Mouse (Mus musculus) left cerebral cortex, postnatal 36 days (tissue): ENCODE data around the gene Rab3gap1. TPM values are rescaled to one million over a fixed set of nuclear protein-coding genes. Genes with fewer than 3 reads are reported as not detected.

ENCODE experiments used
- DNase-seq, 2 experiments: peaks; one replicate each; pipeline ENCODE4 v3.0.0; 2021 to 2022; ENCODE audit warnings: low spot score in 2 of 2, mixed read lengths in 1 of 2
- intact Hi-C: fragments of 180-260 bp; cut with DNase I; formaldehyde crosslinking; loops from one replicate; pipeline ENCODE4 v1.15.1; 2025
- total RNA-seq, 2 experiments: library from RNA; stranded (reverse); gene quantifications; 2 replicates each; pipeline ENCODE4 v1.2.3; 2021

The Rab3gap1 gene
- 10 to 100 TPM; 72.2 to 78.2 TPM for total RNA-seq

DNA sequence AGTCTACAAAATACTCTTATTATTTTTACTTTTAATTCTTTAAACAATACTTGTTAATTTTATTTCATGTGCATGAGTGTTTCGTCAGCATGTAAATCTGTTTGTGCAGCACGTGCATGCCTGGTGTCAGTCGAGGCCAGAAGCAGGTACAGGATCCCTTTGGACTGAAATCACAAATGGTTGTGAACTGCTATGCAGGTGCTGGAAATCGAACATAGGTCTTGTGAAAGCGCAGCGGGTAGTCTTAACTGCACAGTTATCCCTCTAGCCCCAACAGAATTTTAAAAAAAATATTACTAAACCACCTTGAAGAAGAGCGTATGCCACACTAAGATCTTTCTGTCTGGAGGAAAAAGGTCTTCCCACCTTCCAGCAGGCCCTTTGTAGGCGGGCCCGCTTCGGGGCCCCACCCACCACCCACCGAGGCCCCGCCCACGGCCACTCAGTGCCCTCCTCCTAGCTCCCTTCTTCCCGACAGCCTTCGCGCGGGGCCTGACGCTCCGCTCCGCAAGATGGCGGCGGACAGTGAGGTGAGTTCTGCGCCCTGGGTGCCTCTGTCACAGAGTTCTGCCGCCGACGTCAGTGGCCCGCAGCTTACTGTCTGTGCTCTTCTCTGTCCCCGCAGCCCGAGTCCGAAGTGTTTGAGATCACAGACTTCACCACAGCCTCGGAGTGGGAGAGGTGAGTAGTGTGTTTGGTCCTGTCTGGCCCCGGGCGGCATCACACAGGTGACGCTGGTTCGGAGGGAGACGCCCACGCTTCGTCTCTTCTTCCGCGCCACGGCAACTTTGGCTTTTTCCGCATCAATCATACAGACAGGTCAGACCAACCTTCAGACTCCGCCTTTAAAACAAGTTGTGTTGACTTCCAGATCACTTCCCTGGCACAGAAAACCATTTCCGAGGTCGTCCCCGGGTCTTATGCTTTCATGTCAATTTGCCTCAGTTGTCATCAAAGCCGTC is at the start of gene Rab3gap1:
TSS of gene Rab3gap1 (plus strand) at position 474 of the 962 bp plus-strand sequence.
- peak; percentile 89 to 90 for DNase-seq
- intact Hi-C loops, result loop anchor here (10.0 kb wide), 1 partner anchor 94 kb away; the partner anchor contains the start of gene Ccnt2

DNA sequence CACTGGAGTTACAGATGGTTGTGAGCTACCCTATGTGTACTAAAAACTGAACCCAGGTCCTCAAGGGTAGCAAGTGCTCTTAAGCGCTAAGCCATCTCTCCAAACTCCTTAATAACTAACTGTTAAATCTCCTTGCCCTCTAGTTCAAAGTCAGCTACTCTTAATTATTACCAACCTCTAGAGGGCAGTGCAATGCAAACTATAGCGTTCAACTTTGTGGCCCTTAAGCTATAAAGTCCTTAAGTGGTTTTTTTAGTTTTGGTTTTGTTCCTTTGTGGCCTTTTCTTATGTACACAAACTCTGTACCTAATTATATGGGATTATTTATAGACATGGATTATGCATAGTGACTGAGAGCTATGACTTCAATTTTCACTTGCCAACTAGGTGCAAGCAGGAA is 41.2 kb upstream of the Rab3gap1 start:
- DNase-seq, result no peak
- intact Hi-C loops, result loop anchor here (5.0 kb wide), 3 partner anchors 80 to 315 kb away; no protein-coding TSS in a partner anchor

DNA sequence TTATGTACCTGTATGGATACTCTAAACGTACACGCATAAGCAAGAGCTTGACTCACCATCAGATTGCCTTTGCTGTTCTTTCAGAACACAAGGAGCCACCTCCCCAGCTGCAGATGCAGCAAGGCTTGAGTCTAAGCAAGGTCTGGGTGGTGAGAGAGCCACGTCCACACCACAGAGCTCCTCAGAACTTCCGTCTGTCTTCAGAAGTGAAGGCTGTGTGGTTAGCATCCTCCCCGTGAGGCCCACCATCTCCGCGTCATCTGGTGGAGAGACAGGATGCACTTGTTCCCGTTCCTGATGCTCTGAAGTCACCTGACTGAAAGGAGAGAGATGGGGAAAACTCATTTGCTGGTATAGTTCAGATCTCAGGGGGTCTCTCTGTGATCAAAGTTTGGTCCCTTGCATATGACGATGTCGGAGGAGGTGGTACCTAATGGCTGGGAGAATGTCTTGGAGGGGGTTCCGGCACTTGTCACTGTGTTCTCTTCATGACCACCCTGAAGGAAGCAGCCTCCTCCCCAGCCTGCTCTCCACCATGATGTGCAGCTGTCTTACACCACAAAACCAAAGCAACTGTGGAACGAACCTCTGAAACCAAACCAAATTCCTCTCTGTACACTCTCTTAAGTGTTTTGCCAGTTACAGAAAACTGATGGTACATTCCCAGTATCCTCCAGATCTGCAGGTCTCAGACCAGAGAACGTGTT is 38.2 kb upstream of the Rab3gap1 start:
- DNase-seq, result no peak
- intact Hi-C loops, result no loop called here

DNA sequence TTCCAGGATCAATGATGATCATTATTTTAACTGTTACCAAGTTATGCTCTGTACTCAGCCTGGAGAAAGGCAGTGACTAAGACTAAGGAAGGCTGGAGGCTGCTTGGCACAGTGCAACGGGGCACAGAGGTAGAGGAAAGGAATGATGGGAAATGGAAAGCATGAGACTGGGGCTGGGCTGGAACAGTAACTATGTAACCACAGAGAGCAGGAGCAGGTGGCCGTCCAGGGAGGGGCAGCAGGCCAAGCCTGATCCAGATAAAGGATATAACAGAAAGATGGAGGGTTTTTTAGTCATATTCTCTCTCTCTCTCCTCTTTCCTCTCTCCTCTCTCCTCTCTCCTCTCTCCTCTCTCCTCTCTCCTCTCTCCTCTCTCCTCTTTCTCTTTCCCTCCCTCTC is 34.9 kb upstream of the Rab3gap1 start:
- intact Hi-C loops, result no loop called here
- no peak for DNase-seq

DNA sequence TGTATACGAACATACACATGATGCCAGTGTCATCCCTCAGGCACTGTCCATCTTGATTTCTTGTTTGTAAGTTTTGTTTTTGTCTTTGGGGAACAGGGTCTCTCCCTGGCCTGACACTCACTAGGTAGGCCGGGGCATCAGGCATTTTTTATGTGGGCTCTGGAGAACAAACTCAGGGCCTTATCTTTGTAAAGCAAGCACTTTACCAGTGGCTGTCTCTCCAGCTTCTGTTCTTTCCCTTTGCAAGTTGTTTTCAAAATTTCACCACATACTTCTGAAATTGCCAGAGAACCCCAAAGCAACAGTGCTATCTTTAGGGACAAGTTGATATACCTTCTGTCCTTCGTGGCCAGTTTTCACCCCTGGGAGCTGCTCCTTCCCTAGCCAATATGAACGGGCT is 34.4 kb upstream of the Rab3gap1 start:
- intact Hi-C loops, result no loop called here
- no peak for DNase-seq

DNA sequence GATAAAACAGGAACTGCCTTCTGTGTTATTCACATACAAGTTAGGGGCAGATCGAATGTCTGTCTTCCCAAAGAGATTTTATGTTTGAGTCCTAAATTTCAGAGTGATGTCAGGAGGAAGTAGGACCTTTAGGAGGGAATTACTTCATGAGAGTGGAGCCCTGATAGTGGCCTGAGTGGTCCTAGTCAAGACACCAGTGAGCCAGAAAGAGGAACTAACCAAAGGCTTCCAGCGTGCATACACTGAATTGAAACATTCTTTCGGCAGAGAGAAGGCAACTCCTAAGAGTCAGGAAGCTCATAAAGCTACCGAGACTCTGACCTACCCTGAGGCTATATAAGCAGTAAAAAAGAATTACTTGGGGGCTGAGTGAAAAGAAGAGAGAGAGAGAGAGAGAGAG is 32.0 kb upstream of the Rab3gap1 start:
- intact Hi-C loops, result no loop called here

DNA sequence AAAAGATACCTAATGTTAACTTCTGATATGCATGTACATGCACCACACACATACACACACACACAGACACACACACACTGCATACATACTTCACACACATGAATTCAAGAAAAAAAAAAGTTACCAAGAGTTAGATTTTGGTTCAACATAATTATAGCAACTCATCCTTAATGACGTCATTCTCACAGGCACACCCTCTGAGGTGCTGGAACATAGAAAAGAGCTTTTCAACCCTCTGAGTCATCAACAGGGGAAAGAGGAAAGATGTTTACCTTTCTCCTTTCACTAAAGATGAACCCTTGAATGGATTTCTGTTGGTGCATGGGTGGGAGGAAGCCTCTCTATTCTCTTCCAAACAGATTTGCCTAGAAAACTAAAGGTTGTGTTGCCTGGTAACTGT is 30.0 kb upstream of the Rab3gap1 start:
- intact Hi-C loops, result no loop called here
- no peak for DNase-seq

More for the DNA sequence above, 32.0 kb upstream of the Rab3gap1 start:
- no peak for DNase-seq

DNA sequence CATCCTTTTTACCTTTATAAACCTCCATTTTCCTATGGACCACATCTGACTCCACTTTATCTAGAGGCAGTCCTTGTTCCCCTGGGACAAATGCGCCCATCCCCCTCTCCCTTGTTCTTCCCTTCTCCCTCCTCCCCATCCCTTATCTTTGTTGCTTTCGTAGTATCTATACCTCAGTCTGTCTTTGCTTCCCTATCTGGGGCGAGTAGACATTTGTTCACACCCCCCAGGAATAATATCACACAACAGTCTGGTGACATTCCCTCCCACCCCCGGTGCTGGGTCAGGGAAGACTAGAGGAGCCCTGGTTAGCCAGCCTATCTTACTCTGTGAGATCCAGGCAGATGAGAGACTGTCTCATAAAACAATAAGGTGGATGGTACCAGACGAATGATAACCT is 23.1 kb upstream of the Rab3gap1 start:
- intact Hi-C loops, result no loop called here
- no peak for DNase-seq

DNA sequence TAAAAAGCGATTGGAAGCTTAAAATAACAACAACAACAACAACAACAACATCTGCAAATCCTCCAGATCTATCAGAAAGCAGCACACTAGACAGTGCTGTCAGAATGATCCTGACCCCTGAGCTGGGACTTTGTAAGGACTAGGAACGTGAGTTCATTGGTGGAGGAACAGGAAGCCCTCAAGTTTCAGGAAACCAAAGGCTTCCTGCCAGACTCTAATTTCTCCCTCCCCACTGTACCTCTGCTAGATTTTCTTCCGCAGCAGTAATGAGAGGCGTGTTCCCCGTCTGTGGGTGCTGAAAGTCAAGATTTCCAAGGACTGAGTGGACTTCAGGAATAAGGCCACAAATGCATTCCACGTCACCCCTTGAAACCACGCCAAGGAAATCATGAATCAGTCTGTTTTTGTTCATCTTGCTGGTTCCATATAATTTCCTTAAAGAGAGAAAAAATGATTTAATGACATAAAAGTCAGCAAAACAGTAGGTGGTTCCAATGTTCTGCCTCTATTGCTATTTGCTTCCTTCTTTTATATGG is 18.4 kb upstream of the Rab3gap1 start:
- intact Hi-C loops, result no loop called here
- DNase-seq, result no peak

DNA sequence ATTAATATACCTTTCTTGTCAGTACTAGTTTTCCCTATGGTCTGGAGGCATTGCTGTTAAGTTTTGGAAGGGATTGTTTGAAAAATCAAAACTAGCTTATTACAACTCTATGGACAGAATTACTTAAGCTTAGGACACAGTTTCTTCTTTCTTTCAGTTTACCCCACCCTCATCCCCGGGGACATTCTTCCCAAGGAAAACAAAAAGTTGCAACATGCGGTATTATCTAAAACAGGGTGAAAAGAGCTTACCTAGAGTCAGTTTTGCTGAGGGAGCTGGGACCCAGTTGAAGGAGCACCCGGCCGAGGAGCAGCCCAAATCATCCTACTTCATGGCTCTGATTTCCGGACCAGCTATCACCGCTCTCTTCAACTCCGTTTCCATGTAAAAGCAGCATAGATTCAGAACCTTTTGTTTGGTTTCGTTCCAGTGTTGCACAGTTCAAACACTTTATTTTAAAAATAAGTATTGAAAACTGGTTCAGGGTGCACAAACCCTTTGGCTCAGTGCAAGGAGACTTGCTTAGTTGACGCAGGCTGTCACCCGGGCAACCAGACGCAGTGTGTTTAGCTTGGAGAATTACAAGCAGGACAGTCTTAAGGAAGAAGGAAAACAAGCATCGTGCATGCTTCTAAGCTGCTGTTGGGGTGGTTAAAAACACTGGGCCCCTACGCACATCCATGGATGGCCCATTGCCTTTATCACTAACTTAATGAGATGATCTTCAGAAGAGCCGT is 13.9 kb upstream of the Rab3gap1 start, which contains the start of gene Map3k19:
TSS of gene Map3k19 (minus strand) at position 546 of the 737 bp plus-strand sequence.
- intact Hi-C loops, result no loop called here

DNA sequence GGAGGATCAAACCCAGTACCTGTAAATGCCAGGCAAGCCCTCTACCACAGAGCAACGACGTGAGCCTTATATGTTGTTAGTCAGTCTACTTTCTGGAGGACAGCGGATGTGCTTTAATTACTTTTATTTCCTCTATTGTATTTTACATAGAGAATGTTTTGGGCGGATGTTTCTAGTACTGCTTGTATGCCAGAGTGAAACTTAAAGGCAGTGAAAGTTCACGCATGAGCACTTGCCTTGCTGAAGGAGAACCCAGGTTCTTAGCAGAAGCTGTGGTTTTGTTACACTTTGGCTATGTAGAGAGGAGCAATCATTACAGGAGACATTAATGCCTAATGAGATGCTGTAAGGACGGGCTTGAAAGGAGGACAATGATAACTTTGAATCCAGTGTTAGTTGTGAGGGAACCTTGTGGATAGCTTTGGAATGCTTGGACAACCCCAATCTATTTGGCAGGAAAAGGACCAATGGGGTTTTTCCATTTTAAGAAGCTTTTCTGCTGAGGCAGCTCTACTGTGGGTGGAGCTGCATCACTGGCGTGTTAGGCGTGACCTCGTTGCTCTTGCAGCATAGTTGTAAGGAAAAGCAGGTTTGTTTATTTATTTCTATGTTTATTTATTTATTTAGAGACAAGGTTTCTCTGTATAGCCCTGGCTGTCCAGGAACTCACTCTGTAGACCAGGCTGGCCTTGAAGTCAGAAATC is 9.5 kb upstream of the Rab3gap1 start:
- intact Hi-C loops, result no loop called here
- DNase-seq, result no peak

More for the DNA sequence above, 13.9 kb upstream of the Rab3gap1 start, which contains the start of gene Map3k19:
- peak; percentile 23 to 36 for DNase-seq

DNA sequence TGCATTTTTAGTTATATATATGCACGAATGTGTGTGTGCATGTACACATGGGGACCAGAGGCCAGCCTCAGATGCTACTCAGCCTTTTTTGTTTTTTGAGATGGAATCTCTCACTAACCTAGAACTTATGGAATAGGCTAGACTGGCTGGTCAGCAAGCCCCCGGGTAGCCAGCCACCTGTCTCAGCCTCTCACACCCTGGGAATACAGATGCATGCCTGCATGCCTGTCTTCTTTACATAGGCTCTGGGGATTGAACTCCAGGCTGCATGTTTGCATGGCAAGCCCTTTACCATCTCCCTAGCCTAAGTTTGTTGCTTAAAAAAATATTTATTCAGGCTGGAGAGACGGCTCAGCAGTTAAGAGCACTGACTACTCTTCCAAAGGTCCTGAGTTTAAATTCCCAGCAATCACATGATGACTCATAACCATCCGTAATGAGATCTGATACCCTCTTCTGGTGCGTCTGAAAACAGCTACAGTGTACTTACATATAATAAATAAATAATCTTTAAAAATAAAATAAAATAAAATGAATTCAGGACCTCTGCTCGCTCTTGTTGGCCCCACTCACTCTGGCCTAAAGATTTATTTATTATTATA is 8.7 kb upstream of the Rab3gap1 start:
- no peak for DNase-seq
- intact Hi-C loops, result loop anchor here (10.0 kb wide), 1 partner anchor 85 kb away; the partner anchor contains the start of gene Ccnt2

DNA sequence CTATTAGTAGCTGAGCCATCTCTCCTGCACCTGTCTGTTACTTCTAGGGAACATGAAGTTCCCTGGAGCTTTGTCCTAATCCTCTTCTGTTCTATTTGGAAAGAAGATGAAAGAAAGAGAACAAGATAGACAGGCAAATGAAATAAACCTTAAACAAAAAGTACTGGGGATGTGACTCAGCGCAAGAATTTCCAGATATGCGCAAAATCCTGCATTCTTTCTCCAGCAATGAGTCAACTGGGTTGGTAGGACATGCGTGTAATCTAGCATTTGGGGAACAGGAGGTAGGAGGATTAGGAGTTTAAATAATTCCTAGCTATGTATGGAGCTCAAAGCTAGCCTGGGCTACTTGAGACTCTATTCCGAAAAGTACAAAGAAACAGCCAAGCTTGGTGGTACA is 8.1 kb upstream of the Rab3gap1 start:
- DNase-seq, result peak in 1 of 2 experiments; percentile 3

DNA sequence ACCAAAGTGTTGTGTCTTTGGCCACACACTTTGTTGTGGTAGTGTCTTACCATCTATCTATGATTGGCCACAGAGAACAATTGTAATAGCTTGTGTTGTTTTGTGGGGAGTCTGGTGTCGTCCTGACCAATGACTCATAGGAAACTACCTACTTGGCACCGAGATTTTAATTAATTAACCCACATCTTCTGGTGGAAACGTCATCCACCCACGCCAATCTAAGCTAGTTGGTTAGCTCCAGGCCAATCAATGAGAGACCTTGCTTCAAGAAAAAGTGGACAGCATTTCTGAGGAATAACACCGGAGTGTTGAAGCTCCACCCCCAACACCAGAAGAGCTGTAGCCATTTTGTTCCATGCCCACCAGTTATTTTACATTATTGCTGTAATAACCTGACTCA is 6.7 kb upstream of the Rab3gap1 start:
- intact Hi-C loops, result loop anchor here (10.0 kb wide), 1 partner anchor 87 kb away; the partner anchor contains the start of gene Ccnt2
- no peak for DNase-seq

More for the DNA sequence above, 8.1 kb upstream of the Rab3gap1 start:
- intact Hi-C loops, result loop anchor here (10.0 kb wide), 1 partner anchor 86 kb away; the partner anchor contains the start of gene Ccnt2

DNA sequence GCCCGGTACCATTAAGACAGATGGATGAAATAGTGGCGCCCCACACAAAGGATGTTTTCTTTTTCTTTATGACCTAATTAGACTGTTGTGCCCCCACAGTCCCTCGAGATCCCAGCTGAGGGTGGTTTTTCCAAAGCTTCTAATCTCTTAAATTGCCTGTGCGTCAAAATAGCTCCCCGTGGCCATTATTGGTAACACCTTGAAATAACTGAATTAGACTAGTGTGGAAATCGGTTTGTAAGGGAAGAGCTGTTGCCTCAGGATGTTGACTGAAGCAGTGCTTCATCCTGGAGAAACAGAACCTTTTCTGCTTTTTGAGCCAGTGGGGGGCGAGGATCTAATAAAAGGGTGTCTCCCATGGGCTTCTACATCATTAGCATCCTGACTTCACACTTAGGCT is 4.8 kb upstream of the Rab3gap1 start:
- DNase-seq, result no peak
- intact Hi-C loops, result loop anchor here (10.0 kb wide), 1 partner anchor 89 kb away; the partner anchor contains the start of gene Ccnt2

DNA sequence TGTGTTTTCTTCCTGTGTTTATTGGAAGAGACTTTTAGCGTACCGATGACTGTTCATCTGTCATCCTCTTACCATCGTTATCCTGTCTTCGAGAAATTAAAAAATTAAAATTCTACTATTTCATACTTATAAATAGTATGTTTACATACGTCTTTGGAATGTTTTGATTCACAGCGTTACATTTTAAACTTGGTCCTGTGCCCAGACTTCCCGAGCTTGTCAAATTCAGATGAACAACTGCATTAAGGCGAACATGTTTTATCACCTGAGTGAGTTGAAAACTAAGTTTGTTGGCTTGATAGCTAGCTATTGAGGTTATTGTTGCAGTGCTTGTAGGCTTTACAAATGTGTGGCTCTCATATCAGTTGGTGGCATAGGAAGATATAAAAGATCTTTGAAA is 703 bp downstream of the Rab3gap1 start:
- intact Hi-C loops, result loop anchor here (10.0 kb wide), 1 partner anchor 94 kb away; the partner anchor contains the start of gene Ccnt2
- DNase-seq, result no peak

DNA sequence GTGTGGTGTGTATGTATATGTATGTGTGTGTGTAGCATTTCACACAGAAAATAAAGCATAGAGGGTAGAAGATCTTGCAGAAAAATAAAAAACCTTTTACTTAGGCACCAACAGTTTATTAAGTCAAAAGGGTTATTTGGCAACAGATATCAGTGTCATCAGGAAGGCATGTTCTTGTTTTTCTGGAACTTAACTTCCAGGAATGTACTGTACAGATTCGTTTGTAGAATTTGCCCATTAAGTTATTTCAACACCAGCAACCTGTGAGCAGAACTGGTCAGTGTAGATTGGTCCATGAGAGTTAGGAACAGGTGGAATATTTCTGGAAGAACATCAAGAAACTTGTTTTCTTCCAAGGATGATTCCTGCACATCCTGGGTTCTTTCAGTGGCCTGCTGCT is 30.8 kb downstream of the Rab3gap1 start:
- no peak for DNase-seq
- intact Hi-C loops, result no loop called here

DNA sequence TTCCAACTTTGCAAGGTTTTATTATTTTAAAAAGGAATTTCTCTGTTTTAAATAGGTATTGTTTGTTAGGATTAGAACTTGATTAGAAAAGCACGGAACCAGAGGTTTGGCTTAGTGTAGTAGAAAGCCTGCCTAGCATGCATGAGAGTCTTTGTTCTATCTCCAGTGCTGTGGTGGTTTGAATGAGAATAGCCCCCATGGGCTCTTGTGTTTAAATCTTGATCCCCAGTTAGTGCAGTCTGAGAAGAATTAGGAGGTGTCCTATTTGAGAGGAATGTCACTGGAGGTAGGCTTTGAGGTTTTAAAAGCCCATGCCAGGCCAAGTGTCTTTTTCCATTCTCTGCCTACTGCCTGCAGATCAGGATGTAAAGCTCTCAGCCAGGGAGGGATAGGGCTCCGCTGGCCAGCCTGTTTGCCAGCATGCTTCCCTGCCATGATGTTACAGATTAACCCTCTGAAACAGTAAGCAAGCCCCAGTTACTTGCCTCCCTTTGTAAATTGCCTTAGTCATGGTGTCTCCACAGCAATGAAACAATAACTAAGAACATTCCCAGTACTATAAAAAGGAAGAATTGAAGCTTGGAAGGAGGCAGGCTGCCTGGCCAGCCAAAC is 36.3 kb downstream of the Rab3gap1 start:
- intact Hi-C loops, result loop anchor here (5.0 kb wide), 1 partner anchor 78 kb away; no protein-coding TSS in a partner anchor
- no peak for DNase-seq
